In genomic region chr14:79527704-79528103, GRCm38 (mm10) we compare ENCODE assay signal across 11 mouse cellular contexts. TPM values are rescaled to one million over a fixed set of nuclear protein-coding genes. Genes with fewer than 3 reads are reported as not detected.
A peak's percentile ranks its signal among the peaks of the same experiment; 100 is the strongest.
DNase-seq lines count a peak whose midpoint lies in the region; ATAC-seq and TF ChIP-seq lines count a peak whose summit lies in the region.
"Had no signal": no experiment of that assay in that cellular context is flagged by ENCODE, and none has a peak within 500 bp of the region (broad histone marks: within the 10 kb centered on the region; RNA-seq: fewer than 3 reads in every experiment).

No protein-coding gene starts in this region.

- peak; percentile 22 for DNase-seq in embryo, embryonic 10.5 days (ENCODE audit: low spot score)
- peak; percentile 66 for DNase-seq in embryonic facial prominence, embryonic 11.5 days (ENCODE audit: low spot score)
- DNase-seq in kidney, adult 8-10 months, result peak; percentile 47 to 81
- peak; percentile 94 for DNase-seq in lung, postnatal 0 days (ENCODE audit: low spot score)
- DNase-seq in left cerebral cortex, adult 18-20 months (ENCODE audit: low spot score in 2 of 2), result no peak
- DNase-seq in left cerebral cortex, adult 2 months (ENCODE audit: extremely low spot score in 1 of 2, low spot score in 2 of 2), result no peak
- DNase-seq in layer of hippocampus, adult 8-10 months (ENCODE audit: low spot score in 2 of 2), result no peak
- DNase-seq in layer of hippocampus, adult 9-11 months, result no peak
- DNase-seq: gastrocnemius, postnatal 14 days had no signal

- H3K4me1 ChIP-seq in embryonic facial prominence, embryonic 11.5 days (ENCODE audit: control insufficient read depth, insufficient read depth, low read length), result no peaks in the 10 kb centered on the region
- H3K4me1 ChIP-seq in lung, postnatal 0 days (ENCODE audit: insufficient read depth, low read depth, low read length), result no peaks in the 10 kb centered on the region; the same call in 1 of the 2 replicates
- H3K4me1 ChIP-seq: midbrain, embryonic 13.5 days had no signal

- TF ChIP-seq EP300 in lung, postnatal 0 days (IDR thresholded peaks at IDR 0.05), result peak; percentile 81

- no peak overlapping the region for H3K9ac ChIP-seq in embryonic facial prominence, embryonic 11.5 days (replicated peaks; ENCODE audit: low read length)
- H3K9ac ChIP-seq in lung, postnatal 0 days (replicated peaks; ENCODE audit: low read depth), result no peak overlapping the region
- H3K9ac ChIP-seq: midbrain, embryonic 13.5 days had no signal

- no peak overlapping the region for H3K4me3 ChIP-seq in embryonic facial prominence, embryonic 11.5 days (ENCODE audit: low read depth, low read length)
- no peak overlapping the region for H3K4me3 ChIP-seq in lung, postnatal 0 days (ENCODE audit: low read depth, low read length)
- H3K4me3 ChIP-seq in left cerebral cortex, adult 2 months, result no peak overlapping the region
- H3K4me3 ChIP-seq: midbrain, embryonic 13.5 days had no signal

- no peak for TF ChIP-seq CTCF in lung, postnatal 0 days (IDR thresholded peaks at IDR 0.05)
- no peak for TF ChIP-seq CTCF in left cerebral cortex, adult 2 months (IDR thresholded peaks at IDR 0.05)

- no peaks in the 10 kb centered on the region for H3K9me3 ChIP-seq in embryonic facial prominence, embryonic 11.5 days (replicated peaks; ENCODE audit: control insufficient read depth, low read length)
- no peaks in the 10 kb centered on the region for H3K9me3 ChIP-seq in lung, postnatal 0 days (ENCODE audit: low read length)
- H3K9me3 ChIP-seq: G1E; midbrain, embryonic 13.5 days had no signal

- no peak overlapping the region for H3K27ac ChIP-seq in embryonic facial prominence, embryonic 11.5 days (replicated peaks; ENCODE audit: low read depth, low read length)
- H3K27ac ChIP-seq in lung, postnatal 0 days (ENCODE audit: low read length), result peak overlapping the region; percentile 26; the same call in 1 of the 2 replicates
- H3K27ac ChIP-seq in left cerebral cortex, adult 2 months, result no peak overlapping the region
- H3K27ac ChIP-seq: midbrain, embryonic 13.5 days had no signal

- H3K36me3 ChIP-seq in embryonic facial prominence, embryonic 11.5 days (replicated peaks; ENCODE audit: control insufficient read depth, insufficient read depth, low read depth, low read length), result no peaks in the 10 kb centered on the region
- no peaks in the 10 kb centered on the region; the same call in 1 of the 2 replicates for H3K36me3 ChIP-seq in lung, postnatal 0 days (ENCODE audit: insufficient read depth, low read length)
- H3K36me3 ChIP-seq: midbrain, embryonic 13.5 days had no signal

- 0 out of 2 replicates have a peak, but pooled peaks have one; percentile 44 for ATAC-seq in embryonic facial prominence, embryonic 11.5 days (replicated peaks; ENCODE audit: insufficient number of reproducible peaks, low FRiP score, low TSS enrichment, low read depth)
- peak; percentile 98 for ATAC-seq in lung, postnatal 0 days
- ATAC-seq: midbrain, embryonic 13.5 days had no signal

- H3K4me2 ChIP-seq in embryonic facial prominence, embryonic 11.5 days (ENCODE audit: low read depth, low read length), result no peak overlapping the region
- H3K4me2 ChIP-seq in lung, postnatal 0 days (replicated peaks; ENCODE audit: low read depth, low read length), result 0 out of 2 replicates have a peak overlapping the region, but pooled peaks have one; percentile 12
- H3K4me2 ChIP-seq: midbrain, embryonic 13.5 days had no signal

- H3K27me3 ChIP-seq in embryonic facial prominence, embryonic 11.5 days (ENCODE audit: control insufficient read depth, insufficient read depth, low read length), result no peaks in the 10 kb centered on the region
- H3K27me3 ChIP-seq in lung, postnatal 0 days (replicated peaks; ENCODE audit: insufficient read depth, low read length), result no peaks in the 10 kb centered on the region
- H3K27me3 ChIP-seq: midbrain, embryonic 13.5 days had no signal

- 48% methylated on average over 6 of the region's 6 CpGs for whole genome bisulfite sequencing in embryonic facial prominence, embryonic 11.5 days
- 47% methylated on average over 6 of the region's 6 CpGs for WGBS in lung, postnatal 0 days

- intact Hi-C loops in left cerebral cortex, adult 2 months (cut with DNase I), result no loop called here

RNA-seq across cellular contexts. Expression of gene Wbp4, which starts 46.4 kb away (rescaled TPM):
- polyA plus RNA-seq in embryonic facial prominence, embryonic 11.5 days (2014; fragmentation: Nextera tagmentation; extraction: Ambion mirVana), result 62.6 and 69.4 TPM in 2 replicates
- 35.8 and 37.6 TPM in 2 replicates for polyA plus RNA-seq in lung, postnatal 0 days (2015; fragmentation: Nextera tagmentation; extraction: Ambion mirVana)
- total RNA-seq in left cerebral cortex, adult 18-20 months (2021), result 10 to 100 TPM; 49.9 to 52.8 TPM
- 10 to 100 TPM; 47.7 to 52.0 TPM for total RNA-seq in left cerebral cortex, adult 2 months (2021)
- total RNA-seq in layer of hippocampus, adult 8-10 months (2022), result 10 to 100 TPM; 47.9 to 53.4 (median 48.8) TPM

RNA-seq across cellular contexts. Expression of gene Elf1, which starts 46.7 kb away (rescaled TPM):
- 8.3 and 10.1 TPM in 2 replicates for polyA plus RNA-seq in embryonic facial prominence, embryonic 11.5 days (2014; fragmentation: Nextera tagmentation; extraction: Ambion mirVana)
- 21.0 and 25.7 TPM in 2 replicates for polyA plus RNA-seq in lung, postnatal 0 days (2015; fragmentation: Nextera tagmentation; extraction: Ambion mirVana)
- 1 to 10 TPM; 4.5 to 4.7 TPM for total RNA-seq in left cerebral cortex, adult 18-20 months (2021)
- 1 to 10 TPM; 4.1 to 4.6 TPM for total RNA-seq in left cerebral cortex, adult 2 months (2021)
- 1 to 10 TPM; 4.2 to 7.9 (median 6.2) TPM for total RNA-seq in layer of hippocampus, adult 8-10 months (2022)

RNA-seq across cellular contexts. Expression of gene Sugt1, which starts 59.8 kb away (rescaled TPM):
- 176 and 186 TPM in 2 replicates for polyA plus RNA-seq in embryonic facial prominence, embryonic 11.5 days (2014; fragmentation: Nextera tagmentation; extraction: Ambion mirVana)
- polyA plus RNA-seq in lung, postnatal 0 days (2015; fragmentation: Nextera tagmentation; extraction: Ambion mirVana), result 96.8 and 104 TPM in 2 replicates
- 10 to 100 TPM; 88.2 to 97.0 TPM for total RNA-seq in left cerebral cortex, adult 18-20 months (2021)
- total RNA-seq in left cerebral cortex, adult 2 months (2021), result 10 to 100 TPM; 83.6 to 88.8 TPM
- 10 to 100 TPM; 76.6 to 98.3 (median 84.8) TPM for total RNA-seq in layer of hippocampus, adult 8-10 months (2022)

Comparison
In these comparisons a context has a peak if more than half of its experiments do, and no peak if none do; other contexts are left out.
1. DNase-seq: peak in embryo, embryonic 10.5 days (single experiment), embryonic facial prominence, embryonic 11.5 days (single experiment), kidney, adult 8-10 months (2 of 2) and lung, postnatal 0 days (single experiment); none in left cerebral cortex, adult 18-20 months (0 of 2), left cerebral cortex, adult 2 months (0 of 2), layer of hippocampus, adult 8-10 months (0 of 2) and layer of hippocampus, adult 9-11 months (single experiment).